Mouse (Mus musculus) embryonic fibroblast, embryonic 13.5 days (primary cell): ENCODE measurements around the gene 1110004F10Rik. TPM values are rescaled to one million over a fixed set of nuclear protein-coding genes. Genes with fewer than 3 reads are reported as not detected.

Source experiments
- H3K27ac ChIP-seq: 2 replicates; pipeline ENCODE4 v1.5.1; 2012; ENCODE audit warnings: low read length, control low read depth, inconsistent platforms; ENCODE audit not compliant: insufficient read depth
- H3K4me1 ChIP-seq: 2 replicates; pipeline ENCODE4 v1.6.1; 2011; ENCODE audit warnings: low read length; ENCODE audit not compliant: control insufficient read depth, insufficient read depth
- H3K4me3 ChIP-seq: 2 replicates; pipeline ENCODE4 v1.5.1; 2011; ENCODE audit warnings: mild to moderate bottlenecking, control low read depth, low read length; ENCODE audit not compliant: insufficient read depth
- CTCF ChIP-seq: IDR thresholded peaks from 2 replicates; pipeline ENCODE4 v1.5.1; 2011; ENCODE audit warnings: mild to moderate bottlenecking, control low read depth, low read length, moderate library complexity, borderline replicate concordance; ENCODE audit not compliant: insufficient read depth
- POLR2A ChIP-seq: IDR thresholded peaks from 2 replicates; pipeline ENCODE4 v1.6.1; 2011; ENCODE audit warnings: low read depth, mild to moderate bottlenecking, control low read depth, low read length, moderate library complexity
- polyA plus RNA-seq: library from polyadenylated mRNA; stranded (reverse); fragments of >200 nt; gene quantifications from 2 replicates; pipeline ENCODE4 v1.2.4, GENCODE M21; 2011; ENCODE audit warnings: low read depth; ENCODE audit not compliant: missing spikeins, insufficient read length

The 1110004F10Rik gene
- polyA plus RNA-seq, 1 experiment = 156 TPM

DNA sequence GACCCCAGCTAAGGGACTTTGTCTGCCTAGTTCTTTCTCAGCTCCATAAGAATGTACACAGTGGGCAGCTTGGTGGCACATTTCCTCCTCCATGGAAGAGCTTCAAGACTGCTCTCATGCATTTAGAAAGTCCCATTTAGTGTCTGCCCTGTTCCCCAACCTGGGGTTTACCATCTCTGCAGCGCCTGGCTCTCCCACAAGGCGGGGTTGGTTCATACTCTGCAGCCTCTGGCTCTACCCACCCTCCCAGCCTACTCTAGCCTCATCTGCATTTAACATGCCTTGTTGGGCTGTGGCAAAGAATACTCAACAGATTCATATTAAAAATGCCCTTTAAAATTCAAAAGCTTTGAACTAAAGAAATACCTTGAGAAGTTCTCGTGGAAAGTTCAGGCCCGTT, 81.5 kb downstream of the 1110004F10Rik start:
- Histone ChIP-seq H3K27ac (no peak overlapping the region), H3K4me3 (no peak overlapping the region), H3K4me1 (no peaks in the 10 kb centered on the region)
- TF ChIP-seq POLR2A (no peak), CTCF (no peak)

- TF ChIP-seq CTCF (no peak), POLR2A (no peak)
- no peaks in the 10 kb centered on the region for H3K4me1 ChIP-seq
- no peak overlapping the region for H3K4me3 ChIP-seq
- no peak overlapping the region for H3K27ac ChIP-seq
These were observed 82.0 kb downstream of the 1110004F10Rik start for GRCm38 (mm10) chr7:116121202-116121601.

DNA sequence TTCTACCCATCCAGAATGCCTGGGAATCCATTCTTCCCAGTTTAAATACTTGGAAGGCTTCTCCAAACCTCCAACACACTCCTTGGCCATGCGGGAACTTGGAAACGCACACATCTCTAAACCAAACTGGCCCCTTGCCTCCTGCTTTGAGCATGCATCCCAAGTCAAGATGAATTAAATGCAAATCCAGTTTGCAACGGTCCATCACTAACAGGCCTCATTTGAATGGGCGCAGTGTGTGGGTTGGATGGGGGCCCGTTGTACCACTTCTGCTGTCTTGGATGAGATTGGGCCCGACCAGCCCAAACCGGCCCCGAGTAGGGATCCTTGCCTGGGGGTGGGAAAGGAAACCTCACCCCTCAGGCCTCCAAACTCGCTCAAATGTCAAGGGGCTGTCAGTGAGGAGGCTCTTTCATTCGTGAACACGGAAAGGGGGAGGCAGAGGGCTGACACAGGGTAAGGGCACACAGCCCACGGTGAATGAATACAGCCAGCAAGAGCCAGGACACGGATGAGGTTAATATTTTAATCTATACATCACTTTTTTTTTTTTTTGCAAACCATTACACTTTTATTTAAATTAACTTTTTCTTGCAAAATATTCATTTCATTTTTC, 83.9 kb downstream of the 1110004F10Rik start:
- TF ChIP-seq CTCF (no peak), POLR2A (no peak)
- Histone ChIP-seq H3K27ac (no peak overlapping the region), H3K4me3 (no peak overlapping the region), H3K4me1 (no peaks in the 10 kb centered on the region)

- no peaks in the 10 kb centered on the region for H3K4me1 ChIP-seq
- H3K4me3 ChIP-seq = no peak overlapping the region
- TF ChIP-seq CTCF (no peak), POLR2A (no peak)
- no peak overlapping the region for H3K27ac ChIP-seq
These were observed 84.4 kb downstream of the 1110004F10Rik start for GRCm38 (mm10) chr7:116123597-116123985.

DNA sequence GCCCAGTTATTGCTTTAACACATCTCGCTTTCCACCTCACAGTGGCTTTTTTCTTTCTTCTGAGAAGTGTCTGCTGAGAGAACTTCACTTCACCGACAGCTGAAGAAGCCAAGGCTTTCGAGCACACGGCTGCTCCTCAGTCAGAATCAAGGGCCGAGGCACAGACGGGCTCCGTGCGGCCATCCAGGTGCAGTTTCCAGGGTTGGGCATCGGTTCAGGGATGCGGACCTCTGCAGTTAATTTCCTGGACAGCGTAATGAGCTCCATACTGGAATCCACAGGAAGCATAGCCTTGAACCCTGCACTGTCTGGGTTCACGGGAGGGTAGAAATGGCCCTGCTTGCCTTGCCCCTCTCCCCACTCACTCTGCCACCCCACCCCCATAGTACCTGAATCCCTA, 84.9 kb downstream of the 1110004F10Rik start:
- Histone ChIP-seq H3K4me1 (no peaks in the 10 kb centered on the region), H3K27ac (no peak overlapping the region), H3K4me3 (no peak overlapping the region)
- TF ChIP-seq POLR2A (no peak), CTCF (no peak)

GRCm38 (mm10) chr7:116125671-116126070, 86.5 kb downstream of the 1110004F10Rik start:
- H3K4me1 ChIP-seq = no peaks in the 10 kb centered on the region
- H3K27ac ChIP-seq = no peak overlapping the region
- H3K4me3 ChIP-seq = no peak overlapping the region
- TF ChIP-seq CTCF = no peak
- no peak for TF ChIP-seq POLR2A

DNA sequence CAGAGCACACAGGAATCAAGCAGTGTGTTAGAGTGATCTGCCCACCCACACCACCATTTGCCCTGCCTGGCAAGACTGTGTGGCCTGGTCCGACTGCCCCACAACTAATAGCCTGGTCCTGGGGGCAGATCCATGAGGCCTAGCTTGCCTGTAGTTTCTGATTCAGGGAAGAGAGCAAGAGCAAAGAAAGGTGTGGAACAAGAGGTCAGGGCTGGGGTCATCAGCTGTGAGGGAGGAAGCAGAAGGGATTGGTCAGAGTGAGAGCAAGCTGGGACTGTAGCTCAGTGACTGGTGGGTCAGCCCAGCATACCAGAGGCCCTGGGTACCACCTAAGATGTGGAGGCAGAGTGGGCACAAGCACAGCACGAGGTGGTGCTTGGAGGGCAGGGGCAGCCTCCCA, 87.9 kb downstream of the 1110004F10Rik start:
- Histone ChIP-seq H3K4me3 (no peak overlapping the region), H3K4me1 (no peaks in the 10 kb centered on the region), H3K27ac (no peak overlapping the region)
- TF ChIP-seq POLR2A = no peak
- no peak for TF ChIP-seq CTCF

- Histone ChIP-seq H3K4me1 (no peaks in the 10 kb centered on the region), H3K27ac (no peak overlapping the region), H3K4me3 (no peak overlapping the region)
- TF ChIP-seq CTCF (no peak), POLR2A (no peak)
These were observed 89.1 kb downstream of the 1110004F10Rik start for GRCm38 (mm10) chr7:116128286-116128685.

- H3K4me1 ChIP-seq = no peaks in the 10 kb centered on the region
- no peak overlapping the region for H3K4me3 ChIP-seq
- TF ChIP-seq CTCF = no peak
- TF ChIP-seq POLR2A = no peak
- no peak overlapping the region for H3K27ac ChIP-seq
These were observed 90.2 kb downstream of the 1110004F10Rik start for GRCm38 (mm10) chr7:116129374-116129773.

DNA sequence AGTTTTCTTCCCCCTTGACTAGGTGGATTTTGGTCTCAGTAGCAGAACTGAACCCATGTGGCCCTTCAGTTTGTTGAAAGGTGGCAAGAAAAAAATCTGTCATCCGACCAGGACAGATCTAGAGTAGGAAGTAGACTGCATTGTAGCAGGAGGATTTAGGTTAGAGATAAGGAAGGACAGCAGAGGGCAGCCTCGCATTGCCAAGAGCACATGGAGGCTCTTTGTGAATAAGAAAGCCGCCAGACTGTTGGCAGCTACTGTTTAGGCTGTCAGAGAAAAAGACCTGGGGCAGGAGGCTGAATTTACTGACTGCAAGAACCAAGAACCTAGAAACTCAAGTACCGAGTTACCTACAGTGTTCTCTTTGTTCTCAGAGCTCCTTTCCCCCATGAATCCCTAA, 92.2 kb downstream of the 1110004F10Rik start:
- TF ChIP-seq POLR2A = no peak
- TF ChIP-seq CTCF = no peak
- no peaks in the 10 kb centered on the region for H3K4me1 ChIP-seq
- H3K27ac ChIP-seq = no peak overlapping the region
- H3K4me3 ChIP-seq = no peak overlapping the region

- no peak overlapping the region for H3K4me3 ChIP-seq
- H3K4me1 ChIP-seq = no peaks in the 10 kb centered on the region
- no peak overlapping the region for H3K27ac ChIP-seq
- no peak for TF ChIP-seq POLR2A
- TF ChIP-seq CTCF = peak; percentile 82; the same call in 1 of the 2 replicates
These were observed 92.9 kb downstream of the 1110004F10Rik start for GRCm38 (mm10) chr7:116132078-116132477.
